Mouse (Mus musculus) neural tube, embryonic 12.5 days (tissue): Measurements from ENCODE around the gene Srebf1. TPM values are rescaled to one million over a fixed set of nuclear protein-coding genes. Genes with fewer than 3 reads are reported as not detected.

ENCODE experiments used
- ATAC-seq: fragments of 200-750 bp; cut with Nextera tagmentation; 2 replicates; pipeline ENCODE4 v1.8.0; 2017; ENCODE audit warnings: low read depth, mild to moderate bottlenecking, moderate TSS enrichment, moderate library complexity; ENCODE audit not compliant: low FRiP score
- H3K27ac ChIP-seq: fragments of 300-500 bp; sonication (generic); 2 replicates; pipeline ENCODE4 v1.5.1; 2016
- H3K27me3 ChIP-seq: fragments of 300-500 bp; sonication (generic); replicated peaks from 2 replicates; pipeline ENCODE4 v1.6.1; 2016; ENCODE audit warnings: mild to moderate bottlenecking
- H3K36me3 ChIP-seq: fragments of 300-500 bp; sonication (generic); 2 replicates; pipeline ENCODE4 v1.6.1; 2016; ENCODE audit warnings: mild to moderate bottlenecking
- H3K4me1 ChIP-seq: fragments of 300-500 bp; sonication (generic); 2 replicates; pipeline ENCODE4 v1.6.1; 2016
- H3K4me2 ChIP-seq: fragments of 300-500 bp; sonication (generic); replicated peaks from 2 replicates; pipeline ENCODE4 v1.6.1; 2016; ENCODE audit warnings: mild to moderate bottlenecking
- H3K4me3 ChIP-seq: fragments of 300-500 bp; sonication (generic); 2 replicates; pipeline ENCODE4 v1.5.1; 2016
- H3K9ac ChIP-seq: fragments of 300-500 bp; sonication (generic); 2 replicates; pipeline ENCODE4 v1.6.1; 2016; ENCODE audit warnings: mild to moderate bottlenecking
- H3K9me3 ChIP-seq: fragments of 300-500 bp; sonication (generic); 2 replicates; pipeline ENCODE4 v1.6.1; 2016; ENCODE audit warnings: mild to moderate bottlenecking
- WGBS: fragments of 180-500 bp; shearing (Covaris S2); methylation state at CpG from one replicate; pipeline ENCODE4 v1.1.7; 2016; 5-methylcytosine and 5-hydroxymethylcytosine counted together
- polyA plus RNA-seq: library from polyadenylated mRNA; unstranded; fragments of >200 nt; fragmentation: Nextera tagmentation; extraction: Ambion mirVana; gene quantifications from 2 replicates; pipeline ENCODE4 v1.2.1, GENCODE M21; 2016

The Srebf1 gene
- 50.0 and 50.9 TPM in 2 replicates for polyA plus RNA-seq

- peak within 1 kb of the TSS; percentile 40; the same call in 1 of the 2 replicates for H3K9ac ChIP-seq
- H3K27me3 ChIP-seq: no peaks in the 10 kb centered on the region
- H3K9me3 ChIP-seq: no peaks in the 10 kb centered on the region
- H3K4me2 ChIP-seq: peak within 1 kb of the TSS; percentile 66
- WGBS: 7% methylated on average over 46 of the region's 46 CpGs
- peaks cover 6% of the 10 kb centered on the region; the same call in 1 of the 2 replicates for H3K36me3 ChIP-seq
- peak; percentile 45 for ATAC-seq
- H3K4me1 ChIP-seq: peaks cover 22% of the 10 kb centered on the region
- H3K4me3 ChIP-seq: peak within 1 kb of the TSS; percentile 27; the same call in 1 of the 2 replicates
- H3K27ac ChIP-seq: no peak within 1 kb of the TSS
These were observed at the start of gene Srebf1 for GRCm38 (mm10) chr11:60222469-60223236. Srebf1 (minus strand) TSS chr11:60222581.

GRCm38 (mm10) chr11:60268563-60268962, 46.2 kb upstream of the Srebf1 start:
- ATAC-seq: no peak
- Histone ChIP-seq H3K27ac (no peak overlapping the region), H3K4me1 (peaks cover 5% of the 10 kb centered on the region; the same call in 1 of the 2 replicates), H3K27me3 (no peaks in the 10 kb centered on the region), H3K4me2 (no peak overlapping the region), H3K36me3 (peaks cover 5% of the 10 kb centered on the region), H3K4me3 (no peak overlapping the region), H3K9me3 (no peaks in the 10 kb centered on the region), H3K9ac (no peak overlapping the region)
- WGBS: 41% methylated on average over 3 of the region's 3 CpGs

GRCm38 (mm10) chr11:60265271-60265985, 43.0 kb upstream of the Srebf1 start:
- Histone ChIP-seq H3K36me3 (peaks cover 7% of the 10 kb centered on the region; the same call in 1 of the 2 replicates), H3K27ac (no peak overlapping the region), H3K4me3 (no peak overlapping the region), H3K4me1 (peaks cover 8% of the 10 kb centered on the region; the same call in 1 of the 2 replicates), H3K4me2 (no peak overlapping the region), H3K9me3 (no peaks in the 10 kb centered on the region), H3K9ac (no peak overlapping the region), H3K27me3 (no peaks in the 10 kb centered on the region)
- 82% methylated on average over 4 of the region's 4 CpGs for WGBS
- no peak for ATAC-seq

GRCm38 (mm10) chr11:60264651-60265050, 42.3 kb upstream of the Srebf1 start:
- H3K9me3 ChIP-seq: no peaks in the 10 kb centered on the region
- no peak overlapping the region for H3K4me3 ChIP-seq
- H3K27me3 ChIP-seq: no peaks in the 10 kb centered on the region
- no peak overlapping the region for H3K27ac ChIP-seq
- peaks cover 8% of the 10 kb centered on the region; the same call in 1 of the 2 replicates for H3K4me1 ChIP-seq
- 89% methylated on average over 1 of the region's 1 CpGs for WGBS
- H3K9ac ChIP-seq: no peak overlapping the region
- ATAC-seq: no peak
- H3K4me2 ChIP-seq: no peak overlapping the region
- H3K36me3 ChIP-seq: peaks cover 7% of the 10 kb centered on the region; the same call in 1 of the 2 replicates

GRCm38 (mm10) chr11:60262396-60262795, 40.0 kb upstream of the Srebf1 start:
- Histone ChIP-seq H3K36me3 (peaks cover 16% of the 10 kb centered on the region), H3K9me3 (no peaks in the 10 kb centered on the region), H3K27me3 (no peaks in the 10 kb centered on the region), H3K4me3 (no peak overlapping the region), H3K4me2 (no peak overlapping the region), H3K4me1 (peaks cover 8% of the 10 kb centered on the region; the same call in 1 of the 2 replicates), H3K9ac (no peak overlapping the region), H3K27ac (no peak overlapping the region)
- no peak for ATAC-seq
- WGBS: 79% methylated on average over 4 of the region's 4 CpGs

DNA sequence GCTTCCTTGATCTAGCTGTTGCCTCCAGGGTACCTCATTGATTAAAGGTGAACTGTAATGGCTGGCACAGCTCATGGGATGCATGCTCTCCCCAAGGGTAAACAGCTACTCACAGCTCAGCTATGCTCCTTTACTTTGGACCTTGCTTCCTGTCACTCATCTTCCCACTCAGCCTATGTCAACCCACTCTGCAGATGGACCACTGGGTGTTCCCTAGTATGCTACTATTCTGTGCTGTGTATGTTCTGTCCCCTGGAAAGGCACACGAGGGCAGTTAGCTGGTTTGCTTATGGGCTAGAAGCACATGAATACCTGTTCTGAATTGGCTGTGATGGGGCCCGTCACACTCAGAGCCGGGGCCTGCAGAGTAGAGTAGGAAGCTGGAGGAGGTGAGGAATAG, 38.4 kb upstream of the Srebf1 start:
- ATAC-seq: no peak
- Histone ChIP-seq H3K4me3 (no peak overlapping the region), H3K27ac (no peak overlapping the region), H3K4me2 (no peak overlapping the region), H3K36me3 (peaks cover 16% of the 10 kb centered on the region), H3K27me3 (no peaks in the 10 kb centered on the region), H3K9me3 (no peaks in the 10 kb centered on the region), H3K9ac (no peak overlapping the region), H3K4me1 (peaks cover 20% of the 10 kb centered on the region)
- 92% methylated on average over 3 of the region's 3 CpGs for WGBS

DNA sequence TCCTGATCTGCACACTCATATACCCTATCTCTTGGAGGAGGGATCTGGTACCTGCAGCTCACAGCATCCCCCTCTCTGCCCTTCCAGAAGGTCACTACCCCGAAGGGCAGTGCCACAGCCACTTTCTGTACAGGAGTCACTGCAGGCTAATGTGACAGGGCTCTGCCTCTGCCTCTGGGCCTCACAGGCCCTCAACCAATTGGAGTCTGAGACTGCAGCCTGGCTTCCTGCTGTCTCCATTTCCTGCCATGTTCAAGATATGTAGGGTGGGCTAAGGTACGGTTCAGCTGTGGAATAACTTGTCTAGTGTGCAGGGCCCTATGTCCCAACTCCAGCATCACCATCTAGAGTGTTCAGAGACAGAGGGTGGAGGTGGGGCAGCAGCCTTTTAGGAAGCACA, 35.3 kb upstream of the Srebf1 start:
- H3K27ac ChIP-seq: no peak overlapping the region
- H3K4me1 ChIP-seq: peaks cover 20% of the 10 kb centered on the region
- peaks cover 21% of the 10 kb centered on the region for H3K36me3 ChIP-seq
- no peak overlapping the region for H3K4me2 ChIP-seq
- no peaks in the 10 kb centered on the region for H3K9me3 ChIP-seq
- H3K4me3 ChIP-seq: no peak overlapping the region
- ATAC-seq: no peak
- no peaks in the 10 kb centered on the region for H3K27me3 ChIP-seq
- WGBS: 82% methylated on average over 2 of the region's 2 CpGs
- no peak overlapping the region for H3K9ac ChIP-seq

- Histone ChIP-seq H3K9me3 (no peaks in the 10 kb centered on the region), H3K27ac (no peak overlapping the region), H3K4me2 (no peak overlapping the region), H3K4me1 (peaks cover 15% of the 10 kb centered on the region), H3K4me3 (no peak overlapping the region), H3K27me3 (no peaks in the 10 kb centered on the region), H3K9ac (no peak overlapping the region), H3K36me3 (peaks cover 21% of the 10 kb centered on the region)
- 88% methylated on average over 9 of the region's 9 CpGs for WGBS
- no peak for ATAC-seq
These were observed 34.3 kb upstream of the Srebf1 start for GRCm38 (mm10) chr11:60256713-60257112.

DNA sequence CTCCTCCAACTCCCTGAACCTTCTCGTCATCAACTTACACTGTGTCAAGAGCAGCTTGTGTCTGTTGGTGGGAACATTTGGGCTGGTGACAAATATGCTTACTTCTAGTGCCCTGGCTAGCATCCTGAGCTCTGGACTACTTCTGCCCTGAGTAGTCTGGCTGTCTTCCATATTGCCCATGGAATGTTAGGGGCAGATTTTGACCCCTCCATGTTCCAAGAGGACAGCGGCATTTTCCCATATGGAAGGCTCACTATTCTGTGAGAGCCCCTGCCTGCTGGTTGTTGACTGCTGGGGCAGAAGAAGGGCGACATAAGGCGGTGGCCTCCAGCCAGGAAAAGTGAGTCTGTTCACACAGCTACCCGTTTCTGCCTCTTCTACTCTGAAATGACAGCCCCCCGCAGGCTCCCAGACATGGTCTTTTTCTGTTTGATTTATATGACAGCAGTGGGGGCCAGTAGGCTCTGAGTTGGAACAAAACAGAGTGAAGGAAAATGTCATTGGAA, 33.8 kb upstream of the Srebf1 start:
- no peaks in the 10 kb centered on the region for H3K27me3 ChIP-seq

DNA sequence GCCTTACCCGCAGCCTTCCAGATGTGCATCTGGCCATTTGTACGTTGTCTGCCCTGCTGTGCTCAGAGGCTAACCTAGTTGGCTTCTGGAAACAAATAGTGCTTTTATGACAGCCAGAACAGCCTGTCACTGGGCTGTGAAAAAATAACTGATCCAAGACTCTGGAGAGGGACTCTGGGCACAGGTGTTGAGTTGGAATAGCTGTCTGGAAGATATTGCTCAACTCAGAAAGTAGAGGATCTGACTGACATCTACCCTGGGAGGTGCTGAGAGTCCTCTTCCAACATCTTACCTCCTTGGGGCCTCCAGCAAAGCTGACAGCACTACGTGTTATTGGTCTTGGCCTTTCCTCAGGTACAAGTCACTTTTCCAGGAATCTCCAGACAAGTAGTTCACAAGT, 33.3 kb upstream of the Srebf1 start:
- no peak overlapping the region for H3K27ac ChIP-seq
- H3K4me1 ChIP-seq: peaks cover 15% of the 10 kb centered on the region
- no peak overlapping the region for H3K9ac ChIP-seq
- no peak for ATAC-seq
- no peaks in the 10 kb centered on the region for H3K27me3 ChIP-seq
- 68% methylated on average over 3 of the region's 3 CpGs for WGBS
- H3K4me2 ChIP-seq: no peak overlapping the region
- peaks cover 18% of the 10 kb centered on the region for H3K36me3 ChIP-seq
- H3K4me3 ChIP-seq: no peak overlapping the region
- H3K9me3 ChIP-seq: no peaks in the 10 kb centered on the region

More for the DNA sequence above, 33.8 kb upstream of the Srebf1 start:
- Histone ChIP-seq H3K4me1 (peaks cover 15% of the 10 kb centered on the region), H3K36me3 (peaks cover 21% of the 10 kb centered on the region), H3K9me3 (no peaks in the 10 kb centered on the region), H3K27ac (no peak overlapping the region), H3K4me3 (no peak overlapping the region), H3K4me2 (no peak overlapping the region), H3K9ac (no peak overlapping the region)
- 51% methylated on average over 6 of the region's 6 CpGs for WGBS
- no peak for ATAC-seq

DNA sequence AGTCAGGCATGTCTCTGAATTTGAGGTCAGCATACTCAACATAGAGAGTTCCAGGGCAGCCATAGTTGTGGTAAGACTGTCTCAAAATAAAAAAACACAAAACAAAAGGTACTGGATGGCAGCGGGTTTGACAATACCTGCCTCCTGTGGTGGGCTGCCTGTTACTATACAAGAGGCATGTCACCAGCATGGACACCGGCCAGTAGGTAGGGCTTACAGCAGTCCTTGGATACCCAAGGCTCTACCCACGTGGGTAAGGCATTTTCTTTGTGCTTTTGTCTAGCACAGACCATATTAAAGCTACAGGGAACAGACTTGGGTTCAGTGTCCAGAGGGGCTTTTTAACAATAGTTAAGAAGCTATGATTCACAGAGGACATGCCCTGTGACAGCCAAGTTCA, 32.8 kb upstream of the Srebf1 start:
- no peaks in the 10 kb centered on the region for H3K27me3 ChIP-seq
- ATAC-seq: no peak
- H3K9ac ChIP-seq: no peak overlapping the region
- H3K4me3 ChIP-seq: no peak overlapping the region
- peaks cover 15% of the 10 kb centered on the region for H3K4me1 ChIP-seq
- WGBS: 45% methylated on average over 3 of the region's 3 CpGs
- no peak overlapping the region for H3K27ac ChIP-seq
- H3K4me2 ChIP-seq: no peak overlapping the region
- no peaks in the 10 kb centered on the region for H3K9me3 ChIP-seq
- H3K36me3 ChIP-seq: peaks cover 17% of the 10 kb centered on the region

DNA sequence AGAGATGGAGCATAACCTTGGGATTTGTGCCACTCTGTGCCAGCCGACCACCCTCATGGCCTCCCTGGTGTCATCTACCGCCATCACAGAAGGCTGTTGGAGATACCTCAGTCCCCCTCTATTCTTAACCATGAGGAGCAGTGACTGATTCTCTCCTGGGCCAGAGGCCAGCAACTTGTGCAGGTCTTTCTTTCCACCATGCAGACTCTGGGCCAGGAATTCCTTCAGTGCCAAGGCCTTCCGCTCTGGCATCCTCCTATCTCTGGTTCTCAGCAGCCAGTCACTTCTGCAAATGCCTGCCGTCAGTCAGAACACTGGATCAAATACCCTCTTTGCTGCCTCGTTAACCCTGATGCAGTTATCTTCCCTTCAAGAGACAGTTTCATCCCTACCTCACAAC, 31.9 kb upstream of the Srebf1 start:
- no peaks in the 10 kb centered on the region for H3K27me3 ChIP-seq
- H3K9me3 ChIP-seq: no peaks in the 10 kb centered on the region
- no peak overlapping the region for H3K27ac ChIP-seq
- no peak overlapping the region for H3K4me3 ChIP-seq
- H3K4me2 ChIP-seq: no peak overlapping the region
- H3K9ac ChIP-seq: no peak overlapping the region
- 87% methylated on average over 5 of the region's 5 CpGs for WGBS
- H3K4me1 ChIP-seq: peaks cover 15% of the 10 kb centered on the region
- peaks cover 17% of the 10 kb centered on the region for H3K36me3 ChIP-seq
- no peak for ATAC-seq
